Mouse (Mus musculus): ENCODE measurements around the gene Gpr18. TPM values are rescaled to one million over a fixed set of nuclear protein-coding genes. Genes with fewer than 3 reads are reported as not detected.

The Gpr18 gene
- under 1 TPM in 3 of 4 experiments, not detected in 1; 0.16 to 0.23 (median 0.19) TPM for total RNA-seq (2022)

GRCm38 (mm10) chr14:121915621-121916020 is at the start of gene Gpr18:
Gene Gpr18, minus strand, starts transcription at chr14:121915781.
- no peak for DNase-seq (ENCODE audit: low spot score)

GRCm38 (mm10) chr14:121964990-121965389 is 49.4 kb upstream of the Gpr18 start, which contains the start of gene Gpr183:
Gene Gpr183, minus strand, starts transcription at chr14:121965195.
- no peak for DNase-seq (ENCODE audit: low spot score)

- DNase-seq (ENCODE audit: low spot score), result no peak
Measured at GRCm38 (mm10) chr14:121963942-121964335, 48.4 kb upstream of the Gpr18 start.

DNA sequence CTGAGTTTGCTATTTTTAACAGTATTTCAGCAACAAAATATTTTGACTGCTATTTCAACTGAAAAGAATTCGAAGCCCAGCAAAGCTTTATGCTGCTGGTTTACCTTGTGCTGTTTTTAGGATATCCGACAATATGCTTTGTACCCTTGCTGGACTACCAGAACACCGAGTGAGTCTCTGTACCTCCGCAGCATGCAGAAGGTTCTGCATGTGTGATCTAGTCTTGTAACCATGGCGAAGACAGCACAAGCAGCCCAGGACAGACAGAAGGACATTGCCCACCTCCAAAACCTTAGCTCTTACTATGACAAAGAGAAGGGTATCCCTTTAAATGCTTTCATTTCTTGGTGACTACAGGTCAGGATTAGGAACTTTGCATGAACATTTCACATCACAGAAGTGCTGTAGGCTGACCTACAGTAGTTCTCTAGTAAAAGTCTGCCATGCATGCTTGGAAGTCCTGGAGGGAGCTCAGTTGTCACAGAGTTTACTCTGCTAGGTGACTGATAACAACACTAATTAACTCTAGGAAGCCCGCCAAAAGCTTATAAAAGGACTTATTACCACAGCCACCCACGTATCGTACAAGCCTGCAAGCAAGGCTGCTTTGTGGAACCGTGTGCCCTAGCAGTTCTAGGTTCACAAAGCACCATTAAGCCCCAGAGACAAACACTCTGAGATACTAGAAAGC is 47.8 kb upstream of the Gpr18 start:
- DNase-seq (ENCODE audit: low spot score), result no peak

DNA sequence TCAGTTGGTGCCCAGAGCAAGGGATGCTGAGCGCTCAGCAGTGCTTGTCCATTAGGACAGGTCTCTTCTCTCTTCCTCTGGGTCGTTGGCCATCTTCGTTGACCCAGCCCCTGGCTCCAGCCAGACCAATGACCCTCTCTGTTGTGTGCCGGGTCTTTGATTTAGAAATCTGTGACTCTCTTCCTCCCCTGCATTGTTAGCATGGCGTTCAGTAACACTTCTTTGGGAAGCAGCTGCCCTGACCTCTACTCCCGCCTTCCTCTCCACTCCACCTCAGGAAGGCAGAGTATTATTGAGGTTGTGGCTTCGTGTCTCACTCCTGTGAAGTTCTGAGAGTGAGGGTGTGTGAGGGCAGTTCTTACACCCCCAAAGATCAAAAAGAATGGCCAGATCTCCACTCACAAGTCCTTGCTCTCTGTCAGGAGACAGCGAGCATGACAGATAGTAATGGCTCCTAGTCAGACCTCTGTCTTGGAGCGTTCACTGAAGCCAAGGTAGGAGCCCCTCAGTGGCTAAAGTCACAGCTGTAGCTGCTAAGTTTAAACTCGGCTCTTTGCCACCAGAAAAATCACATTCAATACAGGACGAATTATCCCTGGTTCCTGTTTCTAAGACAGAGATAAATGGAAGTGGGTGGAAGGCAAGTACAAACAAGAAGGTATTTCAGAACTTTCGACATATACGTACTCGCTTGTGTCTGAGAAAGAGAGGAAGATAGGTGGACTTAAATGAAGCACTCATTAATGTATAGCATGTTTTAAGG is 46.7 kb upstream of the Gpr18 start:
- no peak for DNase-seq (ENCODE audit: low spot score)

DNA sequence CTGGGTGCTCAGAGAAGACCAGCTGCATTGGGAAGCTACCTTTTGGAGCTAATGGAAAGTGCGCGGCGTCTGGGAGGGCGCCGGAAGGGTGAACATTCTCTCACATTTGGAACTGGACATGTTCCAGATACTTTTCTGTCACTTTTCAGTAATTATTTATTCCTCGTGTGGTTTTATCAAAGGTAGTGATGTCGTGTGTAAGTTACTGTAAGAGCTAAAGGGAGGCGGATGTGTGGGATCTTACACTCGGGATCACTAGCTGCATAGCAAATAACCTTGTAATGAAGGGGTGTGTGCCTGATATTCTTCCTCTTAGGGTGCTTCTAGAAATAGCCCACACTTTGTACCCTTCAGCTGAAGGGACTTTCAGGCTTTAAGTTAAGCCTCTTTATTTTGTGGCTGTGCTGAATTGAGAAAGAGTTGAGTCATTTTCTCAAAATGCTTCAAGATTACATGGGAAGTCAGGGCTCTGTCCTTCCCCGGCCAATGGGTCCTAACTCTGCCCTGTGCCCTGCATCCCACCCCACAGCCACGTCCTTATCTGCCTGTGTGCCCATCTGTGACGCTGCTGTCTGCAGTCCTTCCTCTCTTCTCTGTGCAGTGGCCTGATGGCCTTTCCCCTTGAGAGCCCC is 46.0 kb upstream of the Gpr18 start:
- no peak for DNase-seq (ENCODE audit: low spot score)

GRCm38 (mm10) chr14:121960997-121961396 is 45.4 kb upstream of the Gpr18 start:
- no peak for DNase-seq (ENCODE audit: low spot score)

- no peak for DNase-seq (ENCODE audit: low spot score)
Measured at GRCm38 (mm10) chr14:121960531-121960930, 45.0 kb upstream of the Gpr18 start.

GRCm38 (mm10) chr14:121960031-121960430 is 44.5 kb upstream of the Gpr18 start:
- no peak for DNase-seq (ENCODE audit: low spot score)

- no peak for DNase-seq (ENCODE audit: low spot score)
Measured at GRCm38 (mm10) chr14:121959538-121959980, 44.0 kb upstream of the Gpr18 start.

DNA sequence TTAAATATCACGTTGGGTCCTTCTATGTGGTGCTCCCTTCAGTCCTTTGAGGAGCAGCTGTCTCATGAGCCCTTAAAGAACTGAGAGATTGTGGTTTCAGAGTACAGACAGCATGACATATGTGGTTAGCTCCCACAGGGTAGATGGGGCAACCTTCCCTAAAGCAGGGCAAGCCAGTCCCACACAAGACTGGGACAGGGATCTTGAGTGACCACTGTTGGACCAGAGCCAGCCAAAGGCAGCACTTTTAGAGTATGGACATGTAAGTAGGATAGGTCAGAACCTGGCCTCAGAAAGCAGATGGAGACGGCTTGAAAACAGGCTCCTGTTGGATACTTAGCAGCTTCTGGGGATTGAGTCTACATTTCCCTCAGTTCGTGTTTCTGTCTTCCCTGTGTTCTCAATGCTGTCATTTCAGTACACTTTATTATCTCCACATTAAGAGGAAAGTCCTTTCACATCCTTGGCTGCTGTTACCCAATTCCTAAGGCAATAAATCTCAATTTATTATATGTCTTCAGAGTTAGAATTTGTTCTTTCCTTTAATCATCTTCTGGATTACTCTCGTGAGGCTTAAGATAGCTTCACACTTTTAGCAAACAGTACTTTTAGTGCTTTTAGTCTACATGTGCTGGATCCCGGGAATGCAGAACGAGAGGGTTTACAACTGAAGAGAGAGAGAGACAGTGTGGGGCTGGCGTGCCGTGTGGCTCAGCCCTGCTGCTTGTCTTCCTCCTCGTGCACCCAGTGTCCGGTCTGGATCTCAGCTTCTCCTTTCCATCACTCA is 43.4 kb upstream of the Gpr18 start:
- DNase-seq (ENCODE audit: low spot score), result no peak

GRCm38 (mm10) chr14:121958041-121958750 is 42.6 kb upstream of the Gpr18 start:
- DNase-seq (ENCODE audit: low spot score), result no peak

DNA sequence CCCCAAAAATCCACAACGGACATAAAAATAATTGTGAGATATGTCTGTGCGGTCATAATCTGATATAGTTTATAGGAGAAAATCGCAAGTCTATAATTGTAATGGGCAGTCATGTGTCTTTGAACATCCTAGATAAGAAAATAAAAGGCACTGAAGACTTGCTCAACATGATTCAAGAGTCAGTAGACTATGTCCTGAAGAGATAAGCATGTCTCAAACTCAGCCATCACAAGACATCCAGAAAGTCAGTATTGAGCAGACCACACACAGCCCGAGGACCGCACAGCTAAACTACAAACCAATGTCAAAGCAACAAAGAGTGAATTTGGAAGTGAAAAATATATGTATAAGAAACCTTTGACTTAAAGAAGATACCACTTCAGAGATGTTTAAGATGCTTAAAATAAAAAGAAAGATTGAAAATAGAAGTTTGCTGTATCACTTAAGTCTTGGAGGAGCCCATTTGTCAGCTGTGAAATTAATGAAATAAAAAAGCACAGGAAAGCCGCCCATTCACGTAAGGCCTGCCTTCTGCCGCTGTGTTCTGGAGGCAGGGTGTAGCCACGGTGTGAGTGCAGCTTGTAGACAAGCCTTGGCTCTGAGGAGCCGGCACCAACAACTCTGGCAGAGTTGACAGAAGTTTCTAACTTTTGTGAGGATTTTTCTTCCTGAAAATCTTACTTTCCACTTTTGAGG is 41.7 kb upstream of the Gpr18 start:
- DNase-seq (ENCODE audit: low spot score), result no peak

DNA sequence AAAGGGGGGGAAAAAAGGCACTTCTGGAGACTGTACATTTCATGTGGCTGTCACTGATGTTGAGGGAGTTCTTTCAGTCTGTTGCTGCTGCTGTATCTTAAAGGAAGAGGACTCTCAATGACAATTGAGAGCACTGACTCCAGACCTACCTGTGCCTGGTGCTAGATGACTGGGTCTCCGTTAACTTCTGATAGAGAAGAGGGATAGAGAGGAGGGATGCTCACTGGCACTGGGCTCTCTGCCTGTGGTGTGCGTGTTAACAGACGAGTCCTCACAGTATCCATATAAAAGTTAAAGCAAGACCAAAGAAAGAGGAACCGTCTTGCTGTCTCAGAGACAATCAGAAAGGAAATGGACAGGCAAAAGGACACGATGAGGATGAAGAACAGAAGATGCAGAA is 40.7 kb upstream of the Gpr18 start:
- no peak for DNase-seq (ENCODE audit: low spot score)

DNA sequence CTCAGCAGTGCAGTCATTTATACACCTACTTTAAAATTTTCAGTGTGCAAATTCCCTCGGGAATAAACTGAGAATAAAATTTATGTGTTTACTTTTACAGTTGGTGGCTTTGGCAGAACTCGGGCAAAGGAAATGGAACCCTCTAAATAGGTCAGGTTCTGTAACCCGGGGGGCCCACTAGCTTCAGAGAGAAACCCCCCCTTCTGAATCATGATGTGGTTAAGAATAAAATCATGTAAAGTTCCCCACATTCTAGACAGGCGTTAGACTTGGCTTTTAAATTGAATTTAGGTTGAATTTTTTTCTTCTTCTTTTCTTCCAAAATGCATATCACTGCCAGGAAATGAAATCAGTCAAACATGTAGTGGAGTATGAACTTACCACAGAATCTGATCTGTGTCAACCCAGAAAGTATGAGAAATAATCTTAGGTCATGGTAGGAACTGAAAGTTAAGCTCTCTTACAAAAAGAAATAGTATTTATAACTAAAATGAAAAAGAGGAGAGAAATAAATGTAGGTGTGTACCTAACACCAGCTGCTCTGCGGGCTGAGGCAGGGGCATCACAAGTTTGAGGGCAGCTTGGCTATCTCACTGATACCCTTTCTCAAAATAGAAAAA is 39.7 kb upstream of the Gpr18 start:
- DNase-seq (ENCODE audit: low spot score), result no peak

DNA sequence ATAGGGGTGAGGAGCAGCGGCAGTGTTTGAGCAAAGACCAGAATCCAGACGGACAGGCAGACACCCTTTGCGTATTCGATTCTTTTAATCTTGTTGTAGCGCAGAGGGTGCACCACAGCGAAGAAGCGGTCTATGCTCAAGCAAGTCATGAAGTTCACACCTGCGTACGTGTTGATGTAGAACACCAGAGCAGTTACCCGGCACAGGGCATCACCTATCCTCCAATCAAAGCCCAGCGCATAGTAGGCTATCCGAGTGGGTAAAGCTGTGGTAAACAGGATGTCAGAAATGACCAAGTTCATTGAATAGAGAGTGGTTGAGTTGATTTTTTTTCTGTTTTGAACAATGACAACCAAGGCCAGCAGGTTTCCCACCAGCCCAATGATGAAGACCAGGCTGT is 39.0 kb upstream of the Gpr18 start:
- no peak for DNase-seq (ENCODE audit: low spot score)

- DNase-seq (ENCODE audit: low spot score), result no peak
Measured at GRCm38 (mm10) chr14:121954129-121954528, 38.5 kb upstream of the Gpr18 start.

GRCm38 (mm10) chr14:121952046-121952400 is 36.4 kb upstream of the Gpr18 start:
- DNase-seq (ENCODE audit: low spot score), result no peak

DNA sequence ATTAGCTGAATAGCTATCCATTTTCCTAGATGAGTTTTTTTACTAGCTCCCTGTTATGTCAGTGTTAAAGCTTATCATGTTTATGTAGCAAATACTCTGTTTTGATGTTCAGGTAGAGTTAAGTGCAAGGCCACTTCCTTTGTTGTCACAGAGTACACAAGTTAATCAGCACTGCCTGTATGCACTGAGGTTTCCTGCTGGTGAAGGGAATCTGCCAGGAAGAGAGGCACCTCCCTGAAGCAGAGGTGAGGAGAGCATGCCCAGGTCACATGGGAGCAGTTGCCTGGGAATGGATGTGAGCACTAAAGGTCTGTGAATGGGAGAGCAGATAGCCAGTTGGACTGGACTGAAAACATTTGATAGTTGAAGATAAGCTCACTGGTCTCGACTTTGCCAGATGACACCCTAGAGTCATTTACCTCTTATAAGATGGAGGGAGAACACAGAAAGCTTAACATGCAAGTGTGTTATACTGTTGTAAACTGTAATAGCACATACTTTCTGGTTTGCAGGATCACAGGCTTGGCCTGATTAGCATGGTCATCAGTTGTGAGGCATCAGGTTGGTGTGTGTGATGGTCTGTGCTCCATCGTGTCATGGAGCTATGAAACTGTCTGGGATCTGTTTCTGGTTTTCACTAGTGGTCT is 35.9 kb upstream of the Gpr18 start:
- DNase-seq (ENCODE audit: low spot score), result no peak

- DNase-seq (ENCODE audit: low spot score), result no peak
Measured at GRCm38 (mm10) chr14:121949897-121950296, 34.3 kb upstream of the Gpr18 start.

Data from heart, adult 8-10 months (tissue).